Mouse (Mus musculus) megakaryocyte, embryonic 14.5 days (primary cell): Measurements from ENCODE around the gene Olfr1511.

Source experiments
- FLI1 ChIP-seq: IDR thresholded peaks from 2 replicates; pipeline ENCODE4 v1.6.1; 2012; ENCODE audit warnings: low read length, inconsistent platforms, mixed read lengths
- GATA1 ChIP-seq: IDR thresholded peaks from 3 replicates; pipeline ENCODE4 v1.6.1; 2012; ENCODE audit warnings: mixed read lengths, low read length, inconsistent platforms, borderline replicate concordance

- TF ChIP-seq GATA1 = no peak
- TF ChIP-seq FLI1 = no peak
These were observed 18.1 kb downstream of the Olfr1511 start, which contains the start of gene Olfr1512 for GRCm38 (mm10) chr14:52379068-52379467.
